Mouse (Mus musculus) retina, postnatal 1 day (tissue): ENCODE measurements around the gene Kbtbd8.

Source experiments
- DNase-seq: peaks from one replicate; pipeline ENCODE4 v3.0.0-alpha.2; 2012

Kbtbd8 gene

DNA sequence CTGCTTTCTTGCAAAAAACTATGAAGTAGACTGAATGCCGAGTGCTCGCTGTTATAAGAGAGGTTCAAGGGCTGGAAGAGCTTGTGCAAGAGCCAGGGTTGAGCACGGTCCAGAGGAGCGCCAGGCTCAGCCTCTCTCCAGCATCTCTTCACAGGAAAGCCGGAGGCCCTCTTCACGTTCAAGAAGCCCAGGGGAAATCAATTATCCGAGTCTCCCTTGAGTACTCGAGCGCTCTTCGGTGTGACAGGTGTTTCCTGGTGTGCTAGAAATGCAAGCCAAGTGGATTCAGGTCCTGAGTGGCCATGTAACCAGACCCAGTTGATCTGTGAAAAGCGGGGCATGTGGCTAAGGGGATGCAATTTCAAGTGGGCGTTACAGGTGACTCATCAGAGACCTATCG, at the start of gene Kbtbd8:
Gene Kbtbd8, plus strand, starts transcription at position 295 of the 400 bp plus-strand sequence.
- DNase-seq: peak; percentile 28

DNA sequence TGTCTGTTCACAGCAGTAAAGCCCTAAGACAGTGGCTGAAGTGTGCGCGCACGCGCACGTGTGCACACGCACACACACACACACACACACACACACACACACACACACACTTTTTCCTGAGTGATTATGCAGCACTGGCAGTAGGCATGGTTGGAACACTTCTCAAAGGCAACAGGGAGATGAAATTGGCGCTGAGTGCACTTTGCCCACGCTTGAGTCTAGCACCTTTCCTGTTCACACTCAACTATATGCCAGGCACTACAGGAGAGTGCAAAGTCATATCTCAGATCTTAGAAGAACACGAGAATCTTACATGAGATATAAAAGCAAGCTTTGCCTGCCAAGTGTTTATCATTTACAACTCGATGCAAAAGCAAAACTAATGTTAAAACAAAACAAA, 47.3 kb upstream of the Kbtbd8 start:
- no peak for DNase-seq

DNA sequence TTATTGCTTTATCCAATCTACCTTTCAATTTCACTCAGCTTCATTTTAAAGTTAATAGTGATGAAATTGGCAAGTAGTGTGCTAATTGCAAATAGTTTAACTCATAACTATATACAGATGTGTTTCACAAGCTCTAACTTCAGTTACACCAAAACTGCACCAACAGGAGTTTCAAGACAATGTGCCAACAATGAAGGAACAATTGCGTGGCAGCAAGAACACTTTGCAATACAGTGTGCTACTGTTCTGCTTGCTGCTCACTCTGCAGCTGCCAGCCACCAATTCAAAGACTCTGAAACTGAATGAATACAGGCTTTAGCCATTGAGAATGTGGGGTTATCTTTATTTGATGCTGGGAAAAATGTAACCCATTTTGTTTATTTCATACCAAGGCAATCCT, 31.8 kb upstream of the Kbtbd8 start:
- peak; percentile 46 for DNase-seq

DNA sequence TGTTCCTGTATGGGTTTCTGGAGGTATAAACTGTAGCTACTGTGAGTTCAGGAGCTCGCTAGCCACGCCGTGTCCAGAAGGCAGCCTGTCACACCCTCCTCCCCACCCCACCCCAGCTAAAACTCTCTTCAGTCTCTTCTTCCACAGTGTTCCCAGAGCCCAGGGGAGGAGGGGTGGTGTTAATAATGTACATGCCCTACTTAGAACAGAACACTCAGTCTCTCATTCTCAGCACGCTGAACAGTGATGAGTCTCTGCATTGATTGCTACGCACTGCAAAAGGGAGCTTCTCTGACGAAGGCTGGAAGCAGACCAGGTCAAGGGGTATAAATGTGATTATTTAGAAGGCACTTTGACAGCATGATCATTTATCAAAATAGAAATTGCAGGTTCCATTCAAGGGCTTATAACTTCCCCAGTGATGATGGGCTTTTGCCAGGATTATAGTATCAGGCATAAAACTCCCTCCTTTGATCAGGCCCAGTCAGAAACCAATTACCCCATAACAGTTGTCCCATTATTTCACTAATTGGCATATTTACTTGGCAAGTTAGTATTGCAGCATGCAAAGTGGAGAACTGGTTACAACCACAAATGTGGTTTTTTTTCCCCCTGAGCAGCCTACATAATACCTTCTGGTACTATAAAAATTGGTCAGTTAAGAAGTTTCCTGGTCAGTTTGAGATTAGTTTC, 29.7 kb upstream of the Kbtbd8 start:
- DNase-seq: peak; percentile 93

DNA sequence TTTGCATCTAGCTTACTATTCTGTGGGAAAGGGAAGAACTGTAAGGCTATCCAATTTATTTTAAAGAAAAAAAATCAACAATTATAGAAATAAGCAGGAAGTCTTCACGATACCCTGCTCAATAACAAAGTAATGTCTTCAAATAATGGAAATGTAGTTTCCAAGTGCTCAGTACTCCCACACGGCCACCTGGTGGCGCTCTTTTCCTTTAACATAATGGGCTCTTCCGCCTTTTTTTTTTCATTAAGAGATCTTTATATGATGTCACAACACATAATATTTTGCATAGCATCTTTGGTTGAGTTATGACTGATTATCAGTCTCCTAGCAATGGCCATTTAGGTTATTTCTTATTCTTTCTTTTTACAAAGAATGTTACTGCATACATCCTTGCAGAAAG, 29.0 kb upstream of the Kbtbd8 start:
- DNase-seq: peak; percentile 72

DNA sequence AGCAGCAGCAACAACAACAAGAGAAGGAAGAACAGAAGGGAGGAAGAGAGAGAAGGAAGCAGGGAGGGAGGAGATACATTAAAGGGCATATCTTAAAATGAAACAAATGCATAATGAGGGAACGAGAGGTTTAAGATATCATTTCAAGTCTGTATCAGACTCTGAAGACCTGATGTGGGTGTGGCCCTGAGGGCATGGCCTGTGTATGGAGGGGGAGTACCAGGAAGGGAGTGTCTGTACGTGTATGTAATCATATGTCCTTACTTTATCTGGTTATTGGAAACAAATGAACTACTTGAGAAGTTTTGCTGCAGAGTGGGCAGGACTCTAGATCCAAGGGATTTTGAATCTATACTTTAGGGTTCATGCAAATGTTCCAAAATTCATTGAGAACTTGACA, 22.3 kb upstream of the Kbtbd8 start:
- no peak for DNase-seq

DNA sequence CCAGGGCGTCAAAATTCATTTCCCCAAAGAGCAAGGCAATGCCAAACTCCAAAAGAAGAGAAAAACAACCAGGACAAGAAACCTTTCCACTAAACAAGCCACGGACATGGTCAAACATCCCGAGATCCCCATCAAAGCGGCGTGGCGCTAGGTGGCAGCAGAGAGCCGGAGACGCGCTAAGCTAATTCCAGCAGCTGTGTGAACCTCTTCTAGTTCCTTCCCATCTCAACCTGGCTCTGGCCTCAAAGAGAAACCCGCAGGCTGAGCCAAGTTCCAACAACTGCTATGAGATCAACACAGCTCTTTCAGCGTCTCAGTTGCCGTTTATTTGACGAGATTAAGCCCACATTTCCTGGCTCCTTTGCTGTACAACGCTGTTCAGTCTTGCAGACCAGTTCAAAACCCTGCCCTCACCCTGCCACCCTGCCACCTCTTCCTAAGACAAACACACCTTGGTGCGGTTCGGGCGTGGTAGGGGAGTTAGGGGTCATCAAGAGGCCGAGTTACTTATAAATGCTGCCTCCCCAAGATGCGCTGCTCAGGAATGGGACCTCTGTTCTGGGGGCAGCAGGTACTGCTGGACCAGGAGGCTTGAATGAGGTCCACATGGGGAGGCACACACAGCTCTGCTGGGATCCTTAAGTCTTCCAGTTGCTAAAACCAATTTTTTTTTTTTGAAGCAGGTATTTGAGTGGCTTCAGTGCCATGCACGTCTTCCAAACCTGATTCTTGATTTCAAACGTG, 18.5 kb upstream of the Kbtbd8 start:
- DNase-seq: peak; percentile 84

DNA sequence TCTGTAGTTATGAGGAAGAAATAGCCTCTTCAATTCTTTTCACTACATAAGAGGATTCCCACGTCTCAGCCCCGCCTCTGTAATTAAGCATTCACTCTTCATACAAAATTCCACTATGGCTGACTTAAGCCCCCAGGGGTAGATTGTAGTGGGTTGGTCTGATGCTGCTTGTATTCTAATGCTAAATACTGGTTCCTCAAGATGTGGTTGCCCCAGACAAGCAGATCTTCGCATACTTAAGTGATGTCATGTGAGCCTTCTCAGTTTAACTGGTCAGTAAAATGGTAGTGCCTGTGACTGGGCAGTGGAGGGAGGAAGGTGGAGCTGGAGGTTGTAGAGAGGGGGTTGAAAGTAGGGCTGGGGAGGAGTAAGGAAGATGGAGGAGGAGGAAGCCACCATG, 13.3 kb upstream of the Kbtbd8 start:
- DNase-seq: no peak

DNA sequence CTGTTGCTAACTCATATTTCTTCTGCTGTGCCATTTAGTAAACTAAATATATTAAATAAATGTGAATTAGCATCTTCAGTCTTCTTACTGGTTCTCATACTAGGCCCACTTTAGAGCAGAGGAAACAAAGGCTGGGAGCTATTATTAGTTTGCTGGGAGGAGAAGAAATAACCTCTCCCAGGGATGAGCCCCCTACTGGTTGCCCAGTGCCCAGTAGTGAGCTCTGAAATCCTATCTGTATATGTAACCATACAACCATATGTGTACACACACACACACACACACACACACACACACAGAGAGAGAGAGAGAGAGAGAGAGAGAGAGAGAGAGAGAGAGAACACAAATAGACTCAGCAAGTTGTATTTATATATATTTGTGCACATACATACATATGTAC, 8.6 kb upstream of the Kbtbd8 start:
- no peak for DNase-seq

DNA sequence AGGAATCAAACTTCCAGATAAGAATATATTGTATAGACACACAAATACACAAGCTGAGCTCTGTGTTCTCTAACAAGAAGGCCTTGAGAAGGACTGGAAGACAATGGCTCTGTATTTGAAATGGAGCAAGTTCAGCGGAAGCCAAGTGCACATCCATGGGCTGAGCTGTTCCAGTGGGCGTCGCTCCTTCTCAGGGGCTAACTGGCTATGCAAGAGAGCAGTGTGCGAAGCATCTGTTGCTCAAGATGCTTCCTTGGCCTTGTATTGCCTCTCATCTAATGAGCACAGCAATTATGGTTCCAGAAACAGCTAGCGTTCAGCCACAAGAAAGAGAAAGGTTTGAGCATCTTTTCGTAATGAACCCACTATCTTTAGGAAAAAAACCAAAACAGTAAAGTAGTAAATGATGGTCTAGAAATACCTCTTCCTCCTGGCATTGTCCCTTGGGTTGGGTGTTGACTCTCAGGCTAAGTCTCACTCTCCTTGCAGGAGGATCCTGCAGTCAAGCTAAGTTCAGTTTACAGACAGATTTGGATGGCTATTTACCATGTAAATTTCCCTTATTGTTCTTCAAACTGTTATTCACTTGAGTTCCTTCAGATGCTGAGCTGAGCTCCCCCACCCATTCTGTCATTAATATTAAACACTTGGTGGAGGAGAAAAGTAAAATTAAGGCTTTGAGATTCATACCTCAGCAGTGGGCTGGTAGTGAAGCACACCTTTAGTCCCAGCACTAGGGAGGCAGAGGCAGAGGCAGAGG, 7.2 kb upstream of the Kbtbd8 start:
- no peak for DNase-seq

DNA sequence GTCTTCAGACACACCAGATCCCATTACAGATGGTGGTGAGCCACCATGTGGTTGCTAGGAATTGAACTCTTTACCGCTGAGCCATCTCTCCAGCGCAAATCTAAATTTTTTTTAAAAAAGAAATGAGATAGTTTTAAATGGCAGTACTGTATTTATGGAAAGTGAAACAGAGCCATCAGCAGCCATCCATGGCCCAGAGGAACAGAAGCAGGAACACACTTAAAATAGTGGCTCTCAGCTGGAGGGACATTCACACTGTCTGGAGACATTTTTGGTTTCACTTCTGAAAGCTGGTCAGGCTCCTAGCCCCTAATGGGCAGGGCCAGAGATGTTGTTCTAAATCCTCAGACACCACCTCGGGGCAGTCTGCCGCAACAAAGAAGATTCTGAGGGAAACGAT, 5.0 kb upstream of the Kbtbd8 start:
- DNase-seq: no peak

DNA sequence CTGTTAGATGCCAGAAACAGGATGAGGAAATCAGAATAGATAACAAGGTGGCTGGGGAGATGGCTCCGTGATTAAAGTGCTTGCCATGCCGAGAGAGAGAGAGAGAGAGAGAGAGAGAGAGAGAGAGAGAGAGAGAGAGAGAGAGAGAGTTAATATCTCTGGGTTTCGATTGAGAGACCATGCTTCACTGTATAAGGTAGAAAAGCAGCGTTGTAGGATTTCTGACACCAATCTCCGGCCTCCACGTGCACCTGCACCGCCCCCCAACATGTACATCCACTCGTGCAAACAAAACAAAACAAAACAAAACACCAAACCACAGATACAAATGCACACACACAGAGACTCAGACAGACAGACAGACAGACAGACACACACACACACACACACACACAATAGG, 527 bp upstream of the Kbtbd8 start:
- no peak for DNase-seq

DNA sequence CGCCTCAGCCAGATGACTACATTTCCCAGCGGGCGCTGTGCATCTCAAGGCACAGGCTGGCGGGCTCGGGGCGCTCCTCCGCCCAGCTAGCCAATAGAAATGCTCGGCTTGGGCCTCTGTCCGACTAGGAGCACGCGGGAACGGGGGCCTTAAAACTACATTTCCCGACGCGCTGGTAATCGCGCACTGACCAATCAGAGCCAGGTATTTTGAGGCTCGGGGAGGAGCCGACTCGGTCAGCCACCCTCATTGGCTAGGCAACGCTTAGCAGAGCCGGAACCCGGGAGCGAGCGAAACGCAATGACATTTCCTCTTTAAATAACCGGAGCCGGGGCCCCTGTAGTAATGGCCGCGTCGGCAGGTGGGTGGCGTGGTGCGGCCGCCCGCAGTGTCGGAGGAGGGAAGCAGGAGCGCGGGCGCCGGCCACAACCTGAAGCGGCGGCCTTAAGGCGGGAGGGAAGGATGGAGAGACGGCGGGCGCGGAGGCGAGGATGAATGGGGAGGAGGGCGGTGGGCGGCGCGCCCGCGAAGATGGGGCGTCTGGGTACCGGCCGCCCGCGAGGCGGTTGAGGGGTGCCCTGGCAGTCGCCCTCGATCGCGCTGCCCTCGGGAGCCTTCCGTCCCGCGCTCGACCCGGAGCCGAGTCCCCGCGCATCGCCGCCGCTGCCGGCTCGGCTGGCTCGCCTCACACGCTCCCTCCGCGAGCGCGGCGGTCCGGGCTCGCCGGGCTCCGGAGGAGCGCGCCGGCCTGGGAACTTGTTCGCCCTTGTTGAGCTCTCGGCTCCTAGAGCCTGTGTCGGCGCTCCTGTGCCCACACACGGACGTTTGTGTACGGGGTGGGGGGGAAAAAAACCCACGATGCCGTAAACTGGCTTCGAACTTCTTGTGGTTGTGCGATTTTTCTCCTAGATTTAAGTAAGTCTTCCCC, 838 bp downstream of the Kbtbd8 start:
- peak; percentile 99 for DNase-seq

DNA sequence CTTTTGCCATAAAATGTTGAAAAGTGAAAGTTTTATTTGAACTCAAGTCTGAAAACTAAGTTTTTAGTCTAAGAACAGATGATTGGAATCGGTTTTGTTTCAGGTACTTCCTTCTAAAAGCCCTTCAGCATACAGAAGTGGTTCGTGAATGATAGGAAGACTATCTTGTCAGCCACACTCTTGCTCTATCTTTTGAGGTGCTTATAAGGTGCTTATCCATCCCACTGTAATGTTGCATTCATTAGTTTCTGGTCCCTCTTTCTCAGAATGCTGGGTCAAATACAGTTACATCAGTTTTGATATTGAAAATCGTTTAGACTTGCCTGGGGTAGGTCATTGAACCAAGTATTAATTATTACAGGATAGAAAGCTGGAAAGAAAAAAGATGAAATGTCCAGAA, 2.3 kb downstream of the Kbtbd8 start:
- no peak for DNase-seq

DNA sequence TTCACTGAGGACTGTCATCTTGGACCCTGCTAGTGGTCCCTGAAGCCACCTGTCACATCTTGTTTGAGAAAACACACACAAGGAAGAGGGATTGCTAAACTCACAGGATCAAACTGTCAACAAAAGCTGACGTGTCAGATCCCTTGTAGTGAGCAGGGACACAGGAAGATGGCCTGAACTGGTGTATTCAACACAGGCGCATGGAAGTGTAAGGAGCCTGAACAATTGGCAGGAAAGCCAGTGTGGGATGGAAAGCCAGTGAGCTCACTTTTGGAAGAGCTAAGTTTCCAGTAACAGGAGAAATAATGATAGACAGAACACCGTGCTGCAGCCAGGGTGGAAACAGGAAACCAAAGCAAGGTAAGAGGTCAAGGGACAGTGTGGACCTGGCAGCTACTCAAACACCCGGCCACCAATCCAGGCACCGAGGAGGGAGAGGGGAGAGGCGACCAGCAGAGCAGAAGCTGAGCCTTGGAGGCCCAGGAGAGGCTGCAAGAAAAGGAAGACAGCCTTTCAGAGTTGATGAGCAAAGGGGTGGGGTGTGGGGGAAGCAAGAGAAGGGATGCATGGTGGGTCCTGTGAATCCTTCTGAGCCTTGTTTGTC, 33.0 kb downstream of the Kbtbd8 start:
- DNase-seq: no peak

DNA sequence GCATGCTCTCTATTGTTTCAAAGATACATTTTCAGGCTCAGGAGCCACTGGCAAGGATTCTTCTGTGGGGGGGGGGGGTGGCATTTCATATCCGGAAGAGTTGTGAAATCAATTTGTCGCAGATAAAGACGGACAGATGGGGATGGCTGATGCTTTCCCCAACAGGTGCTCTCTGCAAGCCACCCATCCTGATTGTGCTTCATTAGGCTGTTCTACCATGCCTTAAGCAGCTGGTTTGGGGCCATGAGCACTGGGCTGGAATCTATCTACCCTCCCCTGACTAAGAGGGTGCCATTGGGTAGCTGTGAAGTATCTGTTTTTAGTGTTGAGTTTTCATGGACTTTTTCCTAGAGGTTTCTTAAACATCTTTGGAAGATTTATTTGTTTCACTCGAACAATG, 33.8 kb downstream of the Kbtbd8 start:
- DNase-seq: no peak

DNA sequence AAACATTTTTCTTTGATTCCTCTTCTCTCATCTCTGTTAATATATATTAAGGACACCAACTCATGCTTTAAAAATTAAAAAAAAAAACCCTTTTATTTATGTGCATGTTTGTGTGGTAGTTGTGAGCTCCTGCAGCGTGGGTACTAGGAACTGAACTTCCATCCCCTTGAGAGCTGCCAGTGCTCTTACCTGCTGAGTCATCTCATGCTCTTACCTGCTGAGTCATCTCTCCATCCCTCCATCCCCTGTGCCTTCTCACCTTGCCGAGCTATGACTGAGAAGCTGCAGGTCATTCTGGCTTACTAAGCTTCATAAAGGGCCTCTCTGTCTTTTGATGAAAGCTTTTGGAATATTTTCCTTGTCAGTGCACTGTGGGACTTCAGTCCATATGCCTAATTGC, 34.5 kb downstream of the Kbtbd8 start:
- DNase-seq: no peak

DNA sequence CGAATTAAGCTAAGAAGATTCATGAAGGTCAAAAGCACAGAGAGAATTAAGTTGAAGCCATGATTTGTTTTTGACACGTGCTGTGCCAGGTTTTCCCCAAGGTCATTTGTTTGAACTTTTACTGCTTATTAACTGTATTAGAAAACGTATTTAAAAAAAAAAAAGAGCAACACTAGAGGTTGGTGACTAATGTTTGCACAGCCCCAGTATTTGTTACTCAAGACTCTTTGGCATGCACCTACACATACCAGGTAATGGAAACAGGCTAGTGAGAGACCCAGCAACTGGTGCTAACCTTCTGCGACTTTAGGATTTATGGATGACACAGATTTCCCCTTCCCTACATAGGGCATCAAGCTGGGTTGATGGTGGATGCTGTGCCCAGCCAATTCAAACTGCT, 46.9 kb downstream of the Kbtbd8 start:
- no peak for DNase-seq

DNA sequence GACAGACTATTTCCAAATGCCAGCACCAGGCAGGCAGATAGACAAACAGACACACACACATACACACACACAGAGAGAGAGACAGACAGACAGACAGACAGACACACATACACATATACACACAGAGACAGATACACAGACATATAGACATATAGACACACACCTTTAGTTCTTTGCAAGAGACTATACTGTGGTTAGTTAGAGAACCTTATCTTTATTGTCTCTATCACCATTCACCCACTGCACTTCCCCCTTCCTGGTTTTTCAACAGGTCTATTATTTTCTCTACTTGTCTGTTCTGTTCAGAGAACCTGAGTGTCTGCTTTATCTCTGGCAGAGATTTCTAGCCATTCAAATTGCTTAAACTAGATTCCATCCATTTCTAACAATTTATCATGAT, 48.6 kb downstream of the Kbtbd8 start:
- no peak for DNase-seq

DNA sequence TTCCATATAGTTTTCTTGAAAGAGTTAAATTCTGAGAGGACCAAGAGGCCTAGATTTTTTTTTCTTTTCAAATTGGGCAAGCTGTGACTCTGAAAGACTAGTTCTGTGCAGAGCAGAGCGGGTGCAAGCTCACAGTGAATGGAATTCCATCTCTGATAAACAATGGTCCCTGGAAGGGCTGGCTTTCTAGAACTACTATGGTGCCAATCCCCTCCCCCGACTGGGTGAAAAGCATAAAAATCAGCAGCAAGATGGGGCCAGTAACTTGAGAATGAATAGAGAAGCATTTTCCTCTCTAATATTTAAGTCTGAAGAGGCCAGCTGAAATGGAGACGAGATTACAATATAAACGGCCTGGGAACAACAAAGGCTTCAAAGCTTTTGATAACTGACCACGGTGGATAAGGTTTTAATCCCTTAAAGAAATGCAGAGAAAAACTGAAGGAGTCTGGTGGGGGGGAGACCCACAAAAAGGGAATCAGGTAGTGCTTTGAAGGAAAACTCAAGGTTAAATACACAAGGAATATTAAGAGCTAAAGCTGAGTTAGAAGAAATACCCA, 50.7 kb downstream of the Kbtbd8 start:
- peak; percentile 14 for DNase-seq

DNA sequence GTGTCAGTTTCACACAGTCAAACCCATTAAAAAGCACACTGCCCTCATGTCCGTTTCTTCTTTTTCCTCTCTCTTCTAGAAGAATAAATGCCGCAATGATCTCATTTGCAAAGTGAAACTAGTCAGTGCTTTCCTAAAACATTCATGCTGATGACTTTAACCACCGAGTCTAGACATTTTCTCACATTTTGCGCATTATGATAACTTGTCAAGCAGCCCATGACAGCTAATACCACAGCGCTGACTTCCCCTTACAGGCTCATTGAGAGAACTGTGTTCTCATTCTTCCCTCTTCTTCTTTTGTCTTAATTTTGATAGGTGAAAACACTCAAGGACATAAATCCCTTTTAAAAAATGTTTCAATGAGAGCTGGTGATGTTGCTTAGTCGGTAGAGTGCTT, 52.4 kb downstream of the Kbtbd8 start:
- no peak for DNase-seq
